Mouse (Mus musculus) small intestine, adult 2 months (tissue): ENCODE data around the gene St6galnac1.

ENCODE experiments used
- CTCF ChIP-seq: fragments of 200-500 bp; IDR thresholded peaks from 2 replicates; pipeline ENCODE4 v1.5.1; 2012; ENCODE audit warnings: low read depth, mild to moderate bottlenecking, control low read depth, inconsistent platforms, low read length, moderate library complexity, mixed read lengths; ENCODE audit not compliant: insufficient replicate concordance, insufficient read length; ENCODE audit errors: extremely low read depth
- POLR2A ChIP-seq: fragments of 200-500 bp; IDR thresholded peaks from 2 replicates; pipeline ENCODE4 v1.6.1; 2012; ENCODE audit warnings: low read depth, mild to moderate bottlenecking, control low read depth, inconsistent platforms, low read length, moderate library complexity

GRCm38 (mm10) chr11:116773205-116773604, 2.1 kb downstream of the St6galnac1 start:
- TF ChIP-seq CTCF (no peak), POLR2A (no peak)
